Mouse (Mus musculus): Measurements from ENCODE around the gene Dok7. TPM values are rescaled to one million over a fixed set of nuclear protein-coding genes. Genes with fewer than 3 reads are reported as not detected.
A peak's percentile ranks its signal among the peaks of the same experiment; 100 is the strongest.

The Dok7 gene
- polyA plus RNA-seq, 1 experiment from 2014 or later: 3.3 TPM

DNA sequence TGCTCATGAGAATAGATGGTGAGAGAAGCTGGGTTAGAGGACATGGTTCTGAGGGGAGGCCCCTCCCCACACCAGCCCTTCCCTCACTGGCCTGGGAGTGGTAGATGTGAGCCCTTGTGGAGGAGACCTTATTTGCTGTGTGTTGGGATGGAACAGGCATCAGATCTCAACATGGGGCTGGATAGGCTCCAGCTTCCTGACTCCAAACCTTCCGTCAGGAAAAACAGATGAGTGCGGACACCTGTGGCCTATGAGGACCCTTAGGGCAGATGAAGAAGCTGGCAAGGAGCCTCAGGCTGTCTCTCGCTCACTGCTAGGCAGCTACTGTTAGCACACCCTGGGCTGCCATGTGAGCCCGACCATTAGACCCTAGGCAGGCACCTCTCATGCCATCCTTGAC is 76.9 kb downstream of the Dok7 start:
- Histone ChIP-seq H3K4me1 (ENCODE audit: control insufficient read depth, insufficient read depth, low read length) (peaks cover 9% of the 10 kb centered on the region; the same call in 1 of the 2 replicates), H3K27ac (ENCODE audit: low read depth, low read length) (no peak overlapping the region), H3K9me3 (replicated peaks; ENCODE audit: control insufficient read depth, low read length) (no peaks in the 10 kb centered on the region), H3K4me2 (no peak overlapping the region), H3K4me3 (ENCODE audit: low read depth, low read length) (no peak overlapping the region), H3K27me3 (ENCODE audit: control insufficient read depth, insufficient read depth, low read length) (peaks cover under 1% of the 10 kb centered on the region), H3K9ac (ENCODE audit: low read depth, low read length) (no peak overlapping the region), H3K36me3 (ENCODE audit: control insufficient read depth, insufficient read depth, low read length) (no peaks in the 10 kb centered on the region)
- no peak for ATAC-seq (replicated peaks; ENCODE audit: insufficient number of reproducible peaks, low FRiP score, low TSS enrichment)
- WGBS (ENCODE audit: insufficient replicate concordance): 86% methylated on average over 4 of the region's 4 CpGs

GRCm38 (mm10) chr5:35134286-35134685 is 77.7 kb downstream of the Dok7 start:
- Histone ChIP-seq H3K4me3 (ENCODE audit: low read depth, low read length) (no peak overlapping the region), H3K27me3 (ENCODE audit: control insufficient read depth, insufficient read depth, low read length) (no peaks in the 10 kb centered on the region; the same call in 1 of the 2 replicates), H3K9ac (ENCODE audit: low read depth, low read length) (no peak overlapping the region), H3K9me3 (replicated peaks; ENCODE audit: control insufficient read depth, low read length) (no peaks in the 10 kb centered on the region), H3K27ac (ENCODE audit: low read depth, low read length) (no peak overlapping the region), H3K4me2 (no peak overlapping the region), H3K4me1 (ENCODE audit: control insufficient read depth, insufficient read depth, low read length) (peaks cover 14% of the 10 kb centered on the region), H3K36me3 (ENCODE audit: control insufficient read depth, insufficient read depth, low read length) (no peaks in the 10 kb centered on the region)
- ATAC-seq (replicated peaks; ENCODE audit: insufficient number of reproducible peaks, low FRiP score, low TSS enrichment): no peak
- WGBS (ENCODE audit: insufficient replicate concordance): 69% methylated on average over 3 of the region's 3 CpGs

DNA sequence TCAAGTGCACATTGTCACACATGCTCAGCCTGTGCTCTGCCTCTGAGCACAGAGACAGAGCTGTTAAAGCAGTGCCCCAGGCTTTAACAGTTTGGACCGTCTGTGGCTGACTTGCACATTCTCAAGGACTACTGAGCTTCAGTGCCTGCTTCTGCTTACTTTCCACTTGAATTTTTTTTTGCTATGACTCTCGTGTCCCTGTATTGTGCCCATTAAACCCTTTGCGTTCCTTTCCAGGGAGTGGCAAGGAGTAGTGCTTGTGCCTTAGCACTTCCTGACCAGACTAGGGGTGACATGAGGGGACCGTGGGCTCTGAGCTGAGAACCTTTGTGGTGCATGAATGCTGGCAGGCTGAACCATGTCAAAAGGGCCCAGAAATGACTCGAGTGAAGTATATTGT is 79.3 kb downstream of the Dok7 start:
- WGBS (ENCODE audit: insufficient replicate concordance): 56% methylated on average over 5 of the region's 5 CpGs
- Histone ChIP-seq H3K9ac (ENCODE audit: low read depth, low read length) (no peak overlapping the region), H3K27ac (ENCODE audit: low read depth, low read length) (no peak overlapping the region), H3K9me3 (replicated peaks; ENCODE audit: control insufficient read depth, low read length) (no peaks in the 10 kb centered on the region), H3K4me3 (ENCODE audit: low read depth, low read length) (no peak overlapping the region), H3K4me2 (no peak overlapping the region), H3K27me3 (ENCODE audit: control insufficient read depth, insufficient read depth, low read length) (peaks cover 2% of the 10 kb centered on the region; the same call in 1 of the 2 replicates), H3K4me1 (ENCODE audit: control insufficient read depth, insufficient read depth, low read length) (peaks cover 15% of the 10 kb centered on the region), H3K36me3 (ENCODE audit: control insufficient read depth, insufficient read depth, low read length) (no peaks in the 10 kb centered on the region)
- no peak for ATAC-seq (replicated peaks; ENCODE audit: insufficient number of reproducible peaks, low FRiP score, low TSS enrichment)

Small RNA genes lying within 50 kb of the gene (microRNA-seq; reads per million reads assigned to microRNA genes)
- gene Mir3097 (ENCODE audit: borderline number of aligned reads): 4.3 reads per million, percentile 36 among the genes with 10 or more reads in this experiment

Other genes starting within 250 kb of the Dok7 start
- 0.42 and 0.97 TPM in 2 replicates for gene Msantd1, start 148.8 kb upstream of the Dok7 start, polyA plus RNA-seq (2014; fragmentation: Nextera tagmentation; extraction: Ambion mirVana)
- 25.6 and 29.5 TPM in 2 replicates for gene Rgs12, start 107.3 kb upstream of the Dok7 start, polyA plus RNA-seq (2014; fragmentation: Nextera tagmentation; extraction: Ambion mirVana)
- gene Hgfac, start 15.3 kb upstream of the Dok7 start, polyA plus RNA-seq (2014; fragmentation: Nextera tagmentation; extraction: Ambion mirVana): 0.23 and 0.66 TPM in 2 replicates
- 130 and 151 TPM in 2 replicates for gene Lrpap1, start 49.0 kb downstream of the Dok7 start, polyA plus RNA-seq (2014; fragmentation: Nextera tagmentation; extraction: Ambion mirVana)
- 0.04 TPM in 1 of 2 replicates, not detected in the other for gene Adra2c, start 221.6 kb downstream of the Dok7 start, polyA plus RNA-seq (2014; fragmentation: Nextera tagmentation; extraction: Ambion mirVana)